Mouse (Mus musculus) lung, postnatal 25 days (tissue): ENCODE measurements around the gene Tmem182.
A peak's percentile ranks its signal among the peaks of the same experiment; 100 is the strongest.

Experiments used
- DNase-seq: peaks from one replicate; pipeline ENCODE4 v3.0.0; 2022; ENCODE audit warnings: low spot score

The Tmem182 gene

DNA sequence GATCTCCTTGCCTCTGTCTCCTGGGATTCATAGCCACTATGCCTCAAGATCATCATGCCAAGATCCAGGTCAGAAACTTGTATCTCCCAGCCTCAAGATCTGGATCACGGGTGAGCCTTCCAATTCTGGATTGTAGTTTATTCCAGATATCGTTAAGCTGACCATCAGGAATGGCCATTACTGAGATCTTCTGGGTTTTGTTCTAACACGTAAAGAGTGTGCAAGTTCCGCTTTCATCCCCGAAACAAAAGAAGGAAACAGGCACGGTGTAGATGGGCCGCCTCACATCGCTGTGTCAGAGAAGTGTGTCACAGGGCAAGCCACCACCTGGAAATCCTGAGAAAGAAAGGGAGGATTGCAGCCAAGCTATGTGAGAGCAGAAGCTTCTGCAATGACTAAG, 6.3 kb upstream of the Tmem182 start:
- no peak for DNase-seq

DNA sequence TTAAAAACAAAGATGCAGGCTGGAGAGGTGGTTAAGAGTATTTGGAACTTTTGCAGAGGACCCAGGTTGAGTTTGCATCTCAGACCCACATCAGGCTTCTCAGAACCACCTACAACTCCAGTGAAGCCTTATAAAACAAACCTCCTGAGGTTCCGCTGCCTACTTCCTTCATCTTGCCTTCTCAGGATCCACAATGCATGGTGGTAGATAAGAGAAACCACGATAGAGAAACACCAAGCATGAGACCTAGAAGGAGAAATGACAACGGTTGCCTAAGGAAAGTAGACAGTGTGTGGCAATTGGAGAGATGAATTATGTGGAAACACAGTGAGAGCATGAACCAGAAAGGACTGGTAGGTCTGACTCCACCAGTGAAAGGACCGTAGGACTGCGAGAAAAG, 4.5 kb upstream of the Tmem182 start:
- DNase-seq: no peak

DNA sequence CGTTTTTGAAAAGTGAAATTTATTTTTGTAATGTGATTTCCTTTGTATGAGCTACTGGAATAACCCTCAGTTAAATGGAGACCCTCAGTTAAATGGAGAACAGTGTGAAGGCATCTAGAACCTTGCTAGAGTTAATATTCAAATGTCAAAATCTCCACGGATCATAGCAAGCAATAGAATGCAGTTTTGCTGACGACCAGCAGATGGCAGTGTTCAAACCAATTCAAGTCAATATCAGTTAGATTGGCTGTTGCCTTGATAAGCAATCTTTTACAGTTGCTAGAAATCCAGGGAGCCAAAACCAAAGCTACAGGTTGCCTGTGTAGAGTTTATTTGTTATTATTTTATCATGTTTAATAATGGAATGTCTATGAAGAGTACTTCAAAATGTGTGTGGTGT, 2.6 kb upstream of the Tmem182 start:
- peak; percentile 24 for DNase-seq

DNA sequence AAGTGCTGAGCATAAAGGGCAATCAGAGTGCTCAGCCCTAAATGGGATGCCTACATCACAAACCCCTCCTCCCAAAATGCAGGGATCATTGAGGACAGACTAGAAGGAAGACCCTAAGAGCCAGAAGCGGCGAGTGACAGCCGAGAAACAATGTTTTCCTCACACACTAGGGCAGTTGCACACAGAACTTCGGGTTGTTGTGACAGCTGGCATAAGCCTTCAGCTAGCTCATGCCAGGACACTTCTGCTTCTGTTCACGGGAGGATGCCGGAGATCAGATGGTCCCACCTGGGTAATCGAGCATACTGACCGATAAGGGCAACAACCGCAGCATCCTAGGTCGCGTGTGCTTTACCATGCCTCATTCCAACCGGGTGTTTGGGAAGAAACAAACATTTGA, 1.3 kb upstream of the Tmem182 start:
- no peak for DNase-seq

DNA sequence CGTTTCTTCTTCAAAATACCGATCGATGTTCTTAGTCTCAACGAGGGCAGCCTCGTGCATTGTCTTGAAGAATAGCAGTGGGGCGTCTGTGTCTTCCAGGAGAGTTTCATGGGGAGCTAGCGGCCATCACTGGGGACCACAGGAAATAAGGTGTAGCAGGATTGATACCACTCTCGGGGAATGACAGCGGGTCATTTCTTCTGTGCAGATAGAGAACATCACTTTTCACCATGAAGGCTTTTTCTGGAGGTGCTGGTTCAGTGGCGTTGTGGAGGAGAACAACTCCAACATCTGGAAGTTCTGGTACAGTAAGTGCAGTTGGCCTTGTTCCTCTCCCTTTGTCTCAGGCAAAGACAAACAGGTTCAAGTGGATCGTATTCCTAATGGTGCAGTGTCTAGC, 490 bp downstream of the Tmem182 start:
- DNase-seq: no peak

DNA sequence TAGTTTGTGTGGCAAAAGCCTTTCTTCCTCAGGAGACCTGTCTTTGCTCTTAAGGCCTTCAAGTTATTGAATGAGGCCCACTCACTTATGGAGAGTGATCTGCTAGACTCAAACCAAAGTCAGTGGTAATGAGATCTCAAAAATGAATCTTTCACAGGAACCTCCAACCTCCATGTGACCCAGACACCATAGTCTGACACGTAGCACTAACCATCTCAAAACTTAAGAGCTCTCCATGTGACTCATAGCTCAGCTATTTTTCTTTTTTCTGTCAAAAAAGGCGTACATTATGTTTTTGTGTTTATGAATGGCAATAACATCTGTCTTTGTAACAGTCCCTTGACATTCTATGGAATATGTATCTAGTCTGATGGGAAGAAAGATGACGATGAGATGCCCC, 3.2 kb downstream of the Tmem182 start:
- DNase-seq: no peak

DNA sequence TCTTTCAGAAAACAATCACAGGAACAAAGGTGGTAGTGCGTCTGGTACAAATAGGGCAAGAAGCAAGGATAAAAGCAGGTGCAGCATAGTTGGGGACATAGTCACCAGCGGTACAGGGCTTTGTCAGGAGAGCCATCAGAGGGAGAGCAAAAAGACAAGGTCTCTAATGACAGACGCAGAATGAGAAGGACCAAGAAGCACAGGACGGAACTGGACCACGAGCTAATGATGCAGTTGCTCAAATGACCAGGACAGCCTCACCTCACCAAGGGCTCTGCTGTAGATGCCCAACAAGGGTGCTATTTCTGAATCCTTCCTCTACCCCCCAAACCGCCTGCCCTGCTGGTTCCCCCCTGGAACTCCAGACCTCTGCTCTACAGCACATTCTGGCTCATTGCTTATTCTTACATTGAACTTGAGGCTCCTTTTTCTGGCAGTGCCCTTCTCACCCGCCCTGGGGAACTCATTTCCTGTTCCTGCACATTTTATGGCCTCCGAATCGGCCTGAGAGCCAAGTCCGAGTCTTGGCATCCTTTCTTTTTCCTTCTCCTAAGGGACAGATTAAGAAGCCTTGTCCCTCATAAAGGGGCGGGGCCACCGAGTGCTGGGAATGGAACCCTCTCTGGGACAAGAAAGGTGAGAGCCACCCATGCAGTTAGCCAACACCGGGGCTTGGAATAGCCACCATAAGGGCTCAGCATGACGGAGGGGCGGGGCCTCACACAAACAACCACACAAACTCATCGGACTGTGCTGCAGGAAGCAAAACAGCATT, 9.9 kb downstream of the Tmem182 start:
- no peak for DNase-seq

DNA sequence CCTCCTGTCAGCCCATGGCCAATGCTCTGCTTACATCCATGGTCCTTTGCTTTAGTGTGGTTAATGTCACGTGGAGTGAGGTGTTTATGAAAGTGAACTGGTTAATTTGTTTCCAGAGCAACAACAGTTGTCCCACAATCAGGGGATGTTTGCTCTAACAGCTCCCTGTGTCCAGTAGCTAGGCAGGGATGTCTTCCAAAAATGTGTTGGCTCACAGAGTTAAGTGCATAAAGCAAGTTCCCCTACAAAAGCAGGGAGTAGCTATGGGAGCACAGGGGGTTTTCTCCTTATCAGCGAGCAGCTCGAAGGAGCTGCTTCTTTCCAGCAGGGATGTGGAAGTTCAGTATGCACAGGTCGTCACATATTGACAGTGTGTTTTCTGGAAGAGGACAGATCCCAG, 19.1 kb downstream of the Tmem182 start:
- DNase-seq: no peak

DNA sequence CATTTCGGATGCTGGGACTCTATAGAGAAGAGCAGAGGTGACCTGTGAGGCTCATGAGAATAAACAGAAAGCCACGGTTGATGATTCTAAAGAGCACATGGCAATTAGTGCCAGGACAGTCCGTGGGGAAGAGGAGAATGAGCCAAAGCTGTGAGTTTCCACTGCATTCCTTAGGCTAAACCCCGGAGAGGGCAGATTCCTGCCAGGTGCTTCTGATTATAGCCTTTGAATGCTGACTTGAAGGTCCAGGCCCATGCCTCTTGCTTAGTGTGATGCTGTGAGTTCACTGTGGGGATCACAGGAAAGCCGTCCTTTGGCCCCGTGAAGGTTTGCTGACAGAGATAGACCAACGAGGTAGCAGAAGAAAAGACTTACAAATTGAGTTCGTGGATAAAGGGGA, 19.5 kb downstream of the Tmem182 start:
- no peak for DNase-seq

DNA sequence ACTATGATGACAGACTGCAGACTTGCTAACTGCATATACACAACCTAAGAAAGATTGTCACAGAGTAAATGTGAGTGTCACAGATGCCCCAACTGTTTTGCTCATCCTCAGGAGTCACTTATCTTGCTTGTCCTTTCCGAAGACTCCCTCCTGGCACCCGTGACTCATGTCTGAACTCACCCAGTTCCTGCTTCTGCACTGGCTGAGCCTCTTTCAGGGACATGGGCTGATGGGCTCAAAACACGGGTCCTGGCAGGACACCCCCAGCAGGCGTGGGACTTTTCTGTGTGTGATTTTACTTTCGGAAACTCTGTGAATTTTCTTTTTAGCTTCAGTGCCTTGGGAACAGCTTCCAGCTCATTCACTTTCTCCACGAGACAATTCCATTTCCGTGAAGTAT, 20.4 kb downstream of the Tmem182 start:
- DNase-seq: no peak

DNA sequence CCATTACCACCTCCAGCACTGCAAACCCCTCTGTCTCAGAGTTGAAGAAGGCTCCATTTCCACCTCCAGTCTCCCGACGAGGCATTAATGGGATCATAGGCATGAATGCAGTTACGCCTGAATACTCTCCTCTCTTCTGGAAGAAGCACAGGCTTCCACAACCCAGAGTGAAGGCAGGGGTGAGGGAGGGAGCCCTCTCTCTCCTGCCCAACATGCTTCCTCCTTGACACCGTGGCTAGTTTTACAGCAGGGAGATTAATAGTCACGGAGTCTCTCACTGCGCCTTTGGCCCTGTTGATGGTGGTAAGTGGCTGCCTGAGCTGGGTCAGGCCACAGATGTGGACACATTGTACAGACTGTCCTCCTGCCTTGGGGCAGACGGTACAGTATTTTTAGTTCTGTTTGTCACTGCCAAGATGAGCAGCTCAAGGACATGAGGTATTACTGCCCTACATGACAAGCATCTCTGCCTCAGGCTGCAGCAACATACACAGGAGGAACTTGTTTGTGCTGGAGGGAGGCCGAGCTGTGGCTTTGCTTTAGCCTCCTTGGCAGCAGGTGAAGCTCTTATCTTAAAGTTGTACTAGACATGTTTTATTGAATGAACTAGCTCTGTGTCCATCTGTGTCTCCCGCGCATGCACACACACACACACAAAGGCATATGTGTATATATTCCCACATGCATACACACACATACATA, 24.0 kb downstream of the Tmem182 start:
- DNase-seq: no peak

DNA sequence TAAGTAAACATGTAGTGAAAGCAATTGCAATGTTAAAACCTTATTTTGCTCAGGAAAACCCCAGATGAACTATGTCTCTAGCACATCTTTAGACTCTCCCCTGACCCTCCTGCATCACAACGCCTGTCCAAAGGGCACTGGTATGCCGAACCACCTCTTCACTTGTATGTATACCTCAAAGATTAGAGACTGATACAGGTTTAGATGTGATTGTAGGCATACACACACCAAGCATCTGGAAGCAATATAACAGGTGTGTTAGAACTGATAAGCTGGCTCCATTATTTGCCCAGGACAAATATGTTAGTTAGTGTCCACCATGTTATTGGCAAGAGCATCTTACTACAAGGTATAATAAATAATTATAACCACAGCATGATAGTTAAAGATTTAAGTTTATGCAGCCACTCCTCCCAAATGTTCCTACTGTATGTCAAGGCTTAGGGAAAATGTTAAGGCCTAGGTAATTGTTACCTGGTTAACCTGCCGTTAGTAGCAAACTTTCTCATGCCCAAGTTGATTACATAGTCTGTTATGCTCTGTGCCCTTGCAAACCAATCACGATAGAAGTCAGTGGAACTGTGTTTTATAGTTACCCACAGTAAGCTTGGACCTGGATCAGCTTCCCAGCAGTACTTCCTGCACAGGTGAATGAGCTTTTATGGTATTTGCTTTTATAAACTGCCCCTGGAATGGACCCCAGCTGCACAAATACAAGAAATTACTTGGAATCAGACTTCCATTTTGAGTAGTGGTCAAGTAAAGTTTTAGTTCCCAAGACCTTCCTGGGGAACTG, 25.5 kb downstream of the Tmem182 start:
- DNase-seq: no peak

DNA sequence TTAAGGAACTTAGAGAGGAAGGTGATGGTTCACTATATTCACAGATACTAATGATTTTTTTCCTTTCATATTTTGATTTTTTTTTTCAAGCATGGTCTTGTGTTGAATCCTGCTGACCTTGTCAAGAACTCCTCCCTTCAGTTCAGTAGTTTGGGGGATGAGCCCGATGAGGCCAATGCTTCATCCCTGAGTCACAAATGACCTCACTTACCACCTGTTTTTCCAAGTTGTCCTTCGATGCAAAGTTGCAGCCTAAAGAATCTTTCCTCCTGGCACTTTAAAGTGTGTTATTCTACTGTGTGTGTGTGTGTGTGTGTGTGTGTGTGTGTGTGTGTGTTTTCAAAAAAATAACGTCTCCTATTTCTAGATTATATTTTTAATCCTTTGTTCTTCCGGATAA, 30.1 kb downstream of the Tmem182 start:
- DNase-seq: no peak

DNA sequence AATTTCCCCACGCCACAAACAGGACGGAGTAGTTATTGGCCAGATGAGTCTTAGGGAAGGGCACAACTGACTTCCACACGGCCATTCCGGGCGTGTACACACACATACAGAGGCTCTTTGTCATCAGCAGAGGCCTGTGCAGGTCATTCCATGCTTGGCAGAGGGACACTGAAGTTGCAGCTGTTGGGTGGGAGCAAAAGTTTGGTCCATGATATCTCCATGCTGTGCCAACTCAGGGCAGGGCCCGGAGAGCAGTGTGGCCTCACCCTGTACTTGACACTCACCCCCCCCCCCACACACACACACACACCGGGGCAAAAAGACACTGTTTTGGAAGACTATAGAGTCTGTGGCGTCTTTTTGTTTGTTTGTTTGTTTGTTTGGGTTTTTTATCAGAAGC, 35.2 kb downstream of the Tmem182 start:
- no peak for DNase-seq

DNA sequence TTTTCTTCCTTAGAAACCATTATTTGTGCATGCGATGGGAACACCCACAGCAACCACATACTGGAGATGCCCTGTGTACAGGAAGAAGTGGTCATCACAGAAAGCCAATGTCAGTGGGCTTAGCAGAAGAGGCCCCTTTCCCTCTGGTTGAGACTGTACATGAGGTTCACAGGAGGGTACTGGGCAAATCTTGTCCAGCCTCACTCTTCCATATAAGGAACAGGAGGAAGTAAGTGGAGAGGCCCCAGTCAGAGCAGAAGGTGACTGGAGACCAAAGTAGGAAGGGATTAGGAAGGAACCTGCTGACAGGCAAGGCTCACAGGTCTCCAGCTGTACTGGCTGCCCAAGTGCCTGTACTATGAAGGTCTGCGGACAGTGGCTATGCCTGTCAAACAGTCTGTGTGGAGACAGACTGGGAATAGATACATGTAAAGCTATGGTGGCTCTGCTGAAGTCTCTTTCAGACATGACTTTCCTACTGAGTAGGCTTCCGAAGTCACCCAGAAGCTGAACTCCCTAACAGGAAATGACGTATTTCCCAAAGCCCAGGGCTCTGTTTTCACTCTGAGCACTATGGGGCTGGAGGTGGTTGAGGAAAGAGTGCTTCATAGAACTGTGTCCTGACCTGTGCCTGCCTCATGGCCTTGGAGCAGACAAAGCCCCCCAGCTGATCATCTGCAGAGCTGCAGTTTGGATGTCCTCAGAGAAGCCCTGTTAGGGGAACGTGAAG, 35.8 kb downstream of the Tmem182 start:
- no peak for DNase-seq

DNA sequence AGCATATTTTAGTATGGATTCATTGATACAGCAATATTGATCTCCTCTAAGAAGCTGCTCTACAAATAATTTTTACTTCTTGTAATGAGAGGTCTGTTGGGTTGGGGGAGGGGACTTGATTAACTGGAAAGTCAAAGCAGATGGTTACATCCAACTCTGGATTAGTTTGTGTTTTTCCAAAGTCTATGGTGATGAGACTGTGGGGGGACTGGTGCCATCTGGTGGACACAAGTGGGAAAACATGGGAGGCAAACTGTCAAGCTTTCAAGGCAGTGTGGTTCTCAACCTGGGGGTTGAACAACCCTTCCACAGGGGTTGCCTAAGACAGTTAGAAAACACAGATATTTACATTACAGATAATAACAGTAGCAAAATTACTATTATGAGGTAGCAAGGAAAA, 39.2 kb downstream of the Tmem182 start:
- peak; percentile 27 for DNase-seq

DNA sequence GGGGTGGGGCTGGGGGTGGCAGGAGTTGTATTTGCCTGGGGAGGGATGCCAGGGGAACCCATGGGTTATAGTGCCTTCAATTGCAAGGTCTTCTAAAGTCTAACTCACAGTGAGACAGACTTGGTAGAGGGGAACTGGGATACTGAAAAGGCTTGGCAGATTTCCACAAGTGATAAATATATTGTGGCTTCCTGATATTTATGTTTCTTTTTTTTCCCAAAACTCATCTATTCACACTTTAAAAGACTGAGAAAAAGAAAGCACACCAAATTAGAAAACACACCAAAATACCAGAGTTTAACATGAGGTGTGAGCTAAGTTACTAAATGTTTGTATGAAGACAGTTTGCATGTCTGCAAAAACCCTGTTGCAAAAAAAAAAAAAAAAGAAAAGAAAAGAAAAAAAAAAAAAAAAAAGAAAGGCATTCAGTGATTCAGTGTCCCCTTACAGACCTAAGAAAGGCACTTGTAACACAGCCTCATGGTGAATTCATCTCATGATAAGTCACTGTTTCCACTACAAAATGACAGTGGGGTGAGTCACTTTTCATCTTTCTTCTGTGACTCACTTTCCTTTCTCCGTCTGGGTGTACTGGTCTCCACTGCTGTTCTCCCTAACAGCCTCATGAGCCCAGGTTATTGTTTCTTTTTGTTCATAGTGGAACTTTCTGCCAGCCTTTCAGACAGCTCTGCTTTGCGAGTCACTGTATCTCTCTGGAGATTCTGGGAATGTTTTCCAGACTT, 42.0 kb downstream of the Tmem182 start:
- no peak for DNase-seq

DNA sequence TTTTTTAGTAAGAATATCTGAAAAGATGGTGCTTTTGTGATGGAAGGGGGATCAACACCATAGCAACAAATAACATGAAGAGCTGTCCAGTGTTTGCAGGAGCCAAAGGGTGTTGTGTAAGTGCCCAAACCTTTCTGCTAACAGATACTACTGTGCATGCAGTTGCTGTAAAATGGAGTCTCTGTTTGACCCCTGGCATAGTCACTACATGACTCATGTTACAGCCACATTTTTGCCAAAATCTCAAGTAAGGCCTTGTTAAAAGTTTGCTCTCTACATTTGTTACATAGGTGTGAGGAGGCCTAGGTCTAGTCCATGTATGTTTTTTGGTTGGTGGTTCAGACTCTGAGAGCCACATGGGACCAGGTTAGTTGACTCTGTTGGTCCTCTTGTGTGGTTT, 45.9 kb downstream of the Tmem182 start:
- DNase-seq: no peak

DNA sequence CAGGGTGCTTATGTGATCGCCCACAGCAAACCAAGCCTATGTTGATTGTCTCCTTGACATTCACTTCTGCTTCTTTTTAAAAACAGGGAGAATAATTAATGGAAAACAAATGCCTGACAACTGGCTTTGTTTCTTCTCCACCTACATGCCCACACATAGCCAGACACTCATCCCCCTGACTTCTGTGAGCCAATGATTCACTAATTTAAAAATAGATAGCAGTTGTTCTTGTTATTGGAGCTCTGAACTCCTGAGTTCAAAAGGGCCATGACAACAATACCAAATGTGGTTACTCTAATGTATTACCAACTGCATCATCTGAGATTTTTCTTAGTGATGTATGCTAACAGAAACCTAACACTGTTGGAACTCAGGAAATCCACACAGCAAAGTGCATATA, 49.9 kb downstream of the Tmem182 start:
- DNase-seq: no peak

DNA sequence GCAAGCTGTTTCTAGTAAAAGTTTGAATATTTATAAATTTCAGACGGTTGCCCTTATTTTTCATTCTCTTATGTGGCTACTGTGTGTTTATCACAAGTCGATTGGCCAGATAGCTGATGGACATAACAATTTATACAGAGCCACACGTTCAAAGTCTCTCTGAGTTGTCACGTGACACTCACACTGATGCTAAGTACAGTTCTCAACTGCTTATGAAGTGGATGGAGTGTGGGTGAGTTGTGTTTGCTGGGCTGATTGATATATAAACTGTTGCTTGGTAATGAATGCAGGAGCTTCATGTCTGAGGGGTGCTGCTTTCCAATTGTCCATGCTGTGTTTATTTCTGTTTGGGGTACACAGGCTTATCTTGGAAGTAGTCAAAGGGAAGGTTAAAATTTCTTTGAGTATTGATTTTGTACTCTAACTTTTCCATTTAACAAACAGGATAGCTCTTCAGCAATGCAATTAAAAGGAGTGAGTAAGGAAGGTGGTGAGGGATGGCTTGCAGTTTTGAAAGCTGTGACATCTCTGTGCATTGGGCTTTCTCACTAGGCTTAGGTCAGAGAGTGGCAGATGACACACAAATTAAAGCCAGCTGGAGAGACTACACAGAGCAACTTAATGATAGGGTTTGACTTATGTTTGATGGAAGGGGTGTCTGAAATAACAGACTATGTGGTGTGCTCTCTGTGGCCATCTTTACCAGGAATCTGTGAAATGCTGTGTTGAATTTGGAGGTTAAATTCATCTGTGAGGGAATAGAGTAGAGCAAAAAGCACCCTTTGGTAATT, 51.6 kb downstream of the Tmem182 start:
- DNase-seq: no peak

DNA sequence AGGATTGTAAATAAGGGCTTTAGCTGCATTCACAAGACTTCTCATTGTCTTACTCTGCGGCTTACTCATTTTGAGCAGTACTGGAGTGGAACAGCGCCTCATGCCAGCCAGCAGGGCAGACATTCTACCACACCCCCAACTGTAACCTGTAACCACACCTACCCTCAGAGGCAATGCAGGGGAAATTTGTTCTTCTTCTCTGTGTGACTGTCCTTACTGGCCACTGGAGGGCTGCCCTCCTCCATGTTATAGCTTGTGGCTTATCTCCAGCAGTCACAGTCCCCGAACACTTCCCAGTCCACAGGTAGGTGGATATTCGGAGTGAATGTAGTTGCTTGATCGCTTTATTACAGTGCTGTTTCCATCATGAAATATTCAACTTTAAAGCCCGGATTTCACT, 59.6 kb downstream of the Tmem182 start:
- DNase-seq: no peak
